Mouse (Mus musculus): ENCODE results near the gene Mchr1. TPM values are rescaled to one million over a fixed set of nuclear protein-coding genes. Genes with fewer than 3 reads are reported as not detected.

Gene Mchr1
- polyA plus RNA-seq, 1 experiment: 0.61 TPM

GRCm38 (mm10) chr15:81225732-81226131, 9.6 kb upstream of the Mchr1 start:
- 75% methylated on average over 6 of the region's 6 CpGs for WGBS
- no peak for DNase-seq (ENCODE audit: low read depth, low spot score)

- WGBS: 92% methylated on average over 4 of the region's 4 CpGs
- DNase-seq (ENCODE audit: low read depth, low spot score): no peak
Observed at GRCm38 (mm10) chr15:81226796-81227195, 8.5 kb upstream of the Mchr1 start.

GRCm38 (mm10) chr15:81227275-81227674, 8.0 kb upstream of the Mchr1 start:
- no peak for DNase-seq (ENCODE audit: low read depth, low spot score)
- WGBS: 92% methylated on average over 3 of the region's 3 CpGs

- no peak for DNase-seq (ENCODE audit: low read depth, low spot score)
- WGBS: 100% methylated on average over 3 of the region's 3 CpGs
Observed at GRCm38 (mm10) chr15:81228258-81228657, 7.0 kb upstream of the Mchr1 start.

GRCm38 (mm10) chr15:81229791-81230190, 5.5 kb upstream of the Mchr1 start:
- 29% methylated on average over 3 of the region's 3 CpGs for WGBS
- DNase-seq (ENCODE audit: low read depth, low spot score): no peak

- WGBS: 85% methylated on average over 7 of the region's 7 CpGs
- DNase-seq (ENCODE audit: low read depth, low spot score): no peak
Observed at GRCm38 (mm10) chr15:81231325-81231724, 4.0 kb upstream of the Mchr1 start.

GRCm38 (mm10) chr15:81236062-81236461, 763 bp downstream of the Mchr1 start:
- no peak for DNase-seq (ENCODE audit: low read depth, low spot score)
- WGBS: 25% methylated on average over 8 of the region's 8 CpGs

- WGBS: 93% methylated on average over 18 of the region's 18 CpGs
- no peak for DNase-seq (ENCODE audit: low read depth, low spot score)
Observed at GRCm38 (mm10) chr15:81237471-81237870, 2.2 kb downstream of the Mchr1 start.

GRCm38 (mm10) chr15:81239261-81239660, 4.0 kb downstream of the Mchr1 start:
- no peak for DNase-seq (ENCODE audit: low read depth, low spot score)

GRCm38 (mm10) chr15:81239794-81240343, 4.6 kb downstream of the Mchr1 start:
- 53% methylated on average over 13 of the region's 13 CpGs for WGBS
- DNase-seq (ENCODE audit: low read depth, low spot score): no peak

More at GRCm38 (mm10) chr15:81239261-81239660, 4.0 kb downstream of the Mchr1 start:
- WGBS: 45% methylated on average over 7 of the region's 7 CpGs

- DNase-seq (ENCODE audit: low read depth, low spot score): no peak
- WGBS: 86% methylated on average over 3 of the region's 3 CpGs
Observed at GRCm38 (mm10) chr15:81246890-81247289, 11.6 kb downstream of the Mchr1 start.

GRCm38 (mm10) chr15:81247583-81248340, 12.5 kb downstream of the Mchr1 start:
- 2% methylated on average over 13 of the region's 13 CpGs for WGBS
- DNase-seq (ENCODE audit: low read depth, low spot score): peak; percentile 85

GRCm38 (mm10) chr15:81248341-81248679, 13.0 kb downstream of the Mchr1 start:
- no peak for DNase-seq (ENCODE audit: low read depth, low spot score)
- 31% methylated on average over 4 of the region's 4 CpGs for WGBS

- peak; percentile 78 for DNase-seq (ENCODE audit: low read depth, low spot score)
- WGBS: 31% methylated on average over 4 of the region's 4 CpGs
Observed at GRCm38 (mm10) chr15:81248951-81249579, 13.8 kb downstream of the Mchr1 start.

- WGBS: 75% methylated on average over 4 of the region's 4 CpGs
- DNase-seq (ENCODE audit: low read depth, low spot score): no peak
Observed at GRCm38 (mm10) chr15:81252626-81253174, 17.4 kb downstream of the Mchr1 start.

- 45% methylated on average over 2 of the region's 2 CpGs for WGBS
- DNase-seq (ENCODE audit: low read depth, low spot score): no peak
Observed at GRCm38 (mm10) chr15:81253585-81253984, 18.3 kb downstream of the Mchr1 start.

- no peak for DNase-seq (ENCODE audit: low read depth, low spot score)
- WGBS: 39% methylated on average over 8 of the region's 8 CpGs
Observed at GRCm38 (mm10) chr15:81254113-81254640, 18.9 kb downstream of the Mchr1 start.

- 20% methylated on average over 6 of the region's 6 CpGs for WGBS
Observed at GRCm38 (mm10) chr15:81255063-81255462, 19.8 kb downstream of the Mchr1 start.

GRCm38 (mm10) chr15:81258296-81258695, 23.0 kb downstream of the Mchr1 start:
- 67% methylated on average over 9 of the region's 9 CpGs for WGBS
- no peak for DNase-seq (ENCODE audit: low read depth, low spot score)

More at GRCm38 (mm10) chr15:81255063-81255462, 19.8 kb downstream of the Mchr1 start:
- no peak for DNase-seq (ENCODE audit: low read depth, low spot score)

- 87% methylated on average over 5 of the region's 5 CpGs for WGBS
- DNase-seq (ENCODE audit: low read depth, low spot score): no peak
Observed at GRCm38 (mm10) chr15:81259304-81259703, 24.0 kb downstream of the Mchr1 start.
